Mouse (Mus musculus) cerebellum, adult (tissue): ENCODE results near the gene Hacd1.
"Not testable (repeated sequence)": the region's sequence is repeated elsewhere in the genome, so short reads cannot be mapped to it uniquely, and the experiment has no call there.

ENCODE experiments used
- ATAC-seq: cut with Nextera tagmentation; 2 replicates; pipeline ENCODE4 v1.9.2; 2017; ENCODE audit warnings: mild to moderate bottlenecking, moderate library complexity, mixed read lengths; ENCODE audit not compliant: insufficient number of reproducible peaks, low FRiP score, low TSS enrichment

Gene Hacd1

DNA sequence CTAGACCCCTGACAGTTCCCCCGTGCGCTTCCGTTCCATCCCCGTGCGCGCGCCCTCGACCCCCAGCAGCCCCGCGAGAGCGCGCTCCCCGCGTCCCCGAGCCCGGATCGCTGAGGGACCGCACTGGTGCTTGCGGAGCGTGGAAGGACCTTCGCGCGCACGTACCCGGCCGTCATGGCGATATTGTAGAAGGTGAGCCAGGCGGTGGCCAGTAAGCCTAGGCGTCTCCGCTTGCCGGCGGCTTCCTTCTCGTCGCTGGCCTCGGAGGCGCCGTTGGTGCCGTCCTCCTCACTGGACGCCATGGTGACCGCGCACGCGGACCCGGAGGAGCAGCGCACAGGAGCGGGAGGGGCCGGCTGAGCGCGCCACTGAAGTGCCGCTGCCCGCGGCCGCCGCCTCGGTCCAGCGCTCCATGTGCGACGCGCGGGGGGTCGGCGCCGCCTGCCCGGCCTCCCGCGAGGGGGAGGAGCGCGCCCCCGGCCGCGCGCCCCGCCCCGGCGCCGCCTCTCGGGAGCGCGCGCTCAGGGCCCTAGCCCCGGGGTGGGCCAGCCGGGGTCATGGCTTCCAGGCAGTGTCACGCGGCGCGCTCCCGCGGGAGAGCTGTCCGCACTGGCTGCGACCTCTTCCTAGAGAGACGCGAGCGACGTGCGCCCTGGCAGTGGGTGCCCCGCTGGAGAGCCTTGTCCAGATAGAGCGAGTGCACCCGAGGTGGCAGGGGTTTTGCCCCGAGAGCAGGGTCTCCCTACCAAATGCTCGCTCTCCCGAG lies at the start of gene Hacd1:
Gene Hacd1 (minus strand): TSS at position 570 of the 766 bp plus-strand sequence.
- peak; percentile 85 for ATAC-seq

DNA sequence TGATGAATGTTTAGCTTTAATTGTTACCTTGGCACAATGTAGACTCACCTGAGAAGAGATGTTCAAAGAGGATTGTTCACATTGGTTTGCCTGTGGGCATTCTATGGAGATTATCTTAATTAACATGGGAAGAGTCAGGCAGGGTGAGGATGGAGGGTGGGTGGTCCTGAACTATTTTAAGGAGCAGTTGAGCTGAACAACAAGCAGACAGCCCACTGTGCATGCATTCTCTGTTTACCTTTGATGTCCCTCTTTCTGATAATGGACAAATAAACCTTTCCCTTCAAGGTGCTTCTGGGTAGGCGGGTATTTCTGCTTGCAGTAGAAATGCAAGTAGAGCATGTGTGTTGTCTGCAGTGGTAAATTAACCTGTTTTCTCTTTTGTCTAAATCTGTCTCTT lies 48.0 kb upstream of the Hacd1 start:
- ATAC-seq: no peak

DNA sequence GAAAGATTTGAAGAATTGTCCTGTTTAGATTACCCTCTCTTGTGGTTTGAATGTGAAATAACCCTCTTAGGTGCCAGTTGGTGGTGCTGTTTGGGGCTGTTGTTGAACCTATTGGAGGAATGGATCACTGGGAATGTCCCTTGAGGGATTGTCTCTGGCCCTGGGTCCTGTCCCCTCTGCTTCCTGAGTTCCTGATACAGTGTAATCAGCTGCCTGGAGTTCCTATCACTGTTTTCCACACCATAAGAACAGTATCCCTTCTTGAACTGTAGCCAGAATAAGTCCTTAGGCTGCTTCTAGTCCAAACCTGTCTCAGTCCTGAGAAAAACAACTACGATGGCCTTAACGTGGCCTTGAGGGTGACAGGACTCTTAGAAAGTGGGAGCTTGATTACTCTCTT lies 46.7 kb upstream of the Hacd1 start:
- ATAC-seq: no peak

DNA sequence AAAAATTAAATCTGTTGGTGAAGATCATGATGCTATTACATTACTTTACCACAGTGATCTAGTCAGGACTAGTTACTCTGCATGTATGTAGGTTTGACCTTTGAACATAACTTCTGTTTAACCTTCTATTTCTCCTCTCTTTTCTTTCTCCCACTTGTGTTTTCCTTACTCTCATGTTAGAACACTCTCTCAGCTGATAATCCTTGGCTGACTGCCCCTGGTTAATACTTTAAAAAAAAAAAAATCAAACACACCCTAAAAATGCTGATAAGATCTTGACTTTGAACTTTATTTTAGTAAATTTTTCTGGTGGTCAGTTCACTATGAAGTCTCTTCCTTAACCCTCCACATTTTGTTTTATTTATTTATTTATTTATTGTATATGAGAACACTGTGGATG lies 44.6 kb upstream of the Hacd1 start:
- no peak for ATAC-seq

DNA sequence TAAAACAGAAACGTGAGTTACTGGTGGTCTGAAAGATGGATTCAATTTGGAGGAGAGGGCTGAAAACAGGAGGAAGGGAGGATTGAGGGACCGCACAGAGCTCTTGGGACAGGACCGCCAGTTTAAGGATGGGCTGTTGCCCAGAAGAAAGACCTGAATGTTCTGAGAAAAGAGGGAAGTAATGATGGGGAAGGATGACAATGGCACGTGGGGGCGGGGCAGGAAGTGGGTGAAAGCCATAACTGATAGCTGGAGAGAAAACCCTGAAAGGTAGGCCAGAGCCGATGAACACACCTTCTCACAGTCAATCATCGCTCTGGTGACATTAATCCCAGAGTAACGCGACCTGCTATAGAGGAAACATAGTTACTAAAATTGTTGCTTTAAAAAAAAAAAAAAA lies 22.6 kb upstream of the Hacd1 start:
- ATAC-seq: not testable (repeated sequence)

DNA sequence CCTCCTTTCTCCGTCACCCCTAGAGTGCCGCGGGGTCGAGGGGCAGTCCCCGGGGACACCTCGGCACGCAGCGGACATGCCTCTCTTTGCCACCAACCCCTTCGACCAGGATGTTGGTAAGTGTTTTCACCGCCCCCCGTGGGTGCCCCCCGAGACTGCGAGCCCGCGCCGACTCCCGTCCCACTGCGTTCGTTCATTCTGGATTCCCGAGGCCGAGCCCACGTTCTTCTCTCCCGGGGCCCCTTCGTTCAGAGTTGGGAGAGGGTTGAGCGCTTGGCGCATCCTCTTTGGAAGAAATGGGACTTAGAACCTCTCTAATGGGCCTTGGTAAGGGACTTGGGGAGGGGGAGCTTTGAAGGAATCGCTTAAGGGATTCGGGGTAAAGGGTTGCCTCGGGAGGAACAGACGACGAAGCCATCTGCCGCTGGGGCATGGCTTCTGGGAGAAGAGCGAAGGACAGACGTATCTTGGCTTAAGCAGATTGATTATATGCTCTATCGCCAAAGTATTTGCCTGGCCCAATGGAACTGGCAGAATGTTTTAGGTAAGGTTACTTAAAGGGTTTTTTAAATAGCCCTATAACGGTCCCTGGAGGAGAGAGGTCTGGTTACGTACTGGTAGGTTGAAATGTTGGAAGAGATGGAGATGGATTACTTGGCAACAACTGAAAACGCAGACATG lies 18.4 kb upstream of the Hacd1 start:
- ATAC-seq: 0 out of 2 replicates have a peak, but pooled peaks have one; percentile 0

- peak; percentile 95 for ATAC-seq
Measured at GRCm38 (mm10) chr2:14073362-14074220, 17.7 kb upstream of the Hacd1 start, which contains the start of gene Stam. Gene Stam, plus strand, starts transcription at chr2:14074098.

DNA sequence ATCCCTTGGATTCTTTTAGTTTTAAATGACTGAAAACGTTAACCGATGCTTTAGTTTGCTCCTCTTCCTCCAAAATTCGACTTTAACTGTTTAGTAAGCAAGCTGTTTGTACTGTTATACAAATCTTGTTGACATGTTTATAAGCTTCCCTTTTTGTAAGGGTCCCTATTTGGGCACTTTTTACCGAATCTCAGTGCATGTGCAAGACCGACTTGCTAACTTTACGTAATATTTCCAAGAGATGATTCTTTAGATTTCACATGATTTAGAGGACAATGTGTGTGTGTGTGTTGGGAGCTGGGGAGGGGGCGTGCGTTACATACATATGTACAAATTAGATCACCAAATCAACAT lies 17.1 kb upstream of the Hacd1 start:
- ATAC-seq: 0 out of 2 replicates have a peak, but pooled peaks have one; percentile 2

DNA sequence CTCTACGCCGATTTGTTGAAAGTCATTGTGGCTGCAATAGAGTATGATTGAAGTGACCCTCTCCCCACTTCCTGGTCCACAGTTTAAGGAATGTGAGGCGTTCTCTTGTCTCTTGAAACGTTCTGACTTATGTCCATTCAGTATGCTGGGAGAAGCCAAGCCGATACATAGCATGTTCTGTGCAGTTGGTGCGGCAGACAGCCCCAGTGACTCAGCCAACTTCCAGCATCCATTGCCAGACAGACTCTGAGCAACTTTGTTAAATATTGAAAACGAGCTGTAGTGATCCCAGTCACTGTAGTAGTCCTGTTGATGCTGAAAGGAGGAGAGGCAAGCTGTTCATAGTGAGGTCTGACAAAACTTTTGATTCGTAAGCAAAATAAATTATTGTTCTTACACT lies 14.5 kb upstream of the Hacd1 start:
- no peak for ATAC-seq

DNA sequence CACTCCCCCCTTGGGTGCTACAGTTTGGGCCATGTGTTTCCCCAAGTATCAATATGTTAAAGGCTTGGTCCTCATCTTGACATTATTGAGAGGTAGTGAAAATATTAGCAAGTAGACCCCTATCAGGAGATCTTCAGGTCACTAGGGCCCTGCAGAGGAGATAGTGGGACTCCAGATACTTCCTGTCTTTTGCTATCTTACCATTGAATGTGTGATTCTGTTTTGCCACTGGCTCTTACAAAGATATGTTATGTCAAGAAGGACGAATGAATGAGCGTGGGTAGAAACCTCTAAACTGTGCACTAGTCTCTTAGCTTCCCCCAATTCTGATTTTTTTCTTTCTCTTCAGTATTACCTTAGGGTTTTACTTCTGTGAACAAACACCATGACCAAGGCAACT lies 13.1 kb upstream of the Hacd1 start:
- ATAC-seq: no peak

- no peak for ATAC-seq
Measured at GRCm38 (mm10) chr2:14065704-14066650, 10.0 kb upstream of the Hacd1 start.

- ATAC-seq: peak; percentile 59
Measured at GRCm38 (mm10) chr2:14055168-14055565, 768 bp downstream of the Hacd1 start.

DNA sequence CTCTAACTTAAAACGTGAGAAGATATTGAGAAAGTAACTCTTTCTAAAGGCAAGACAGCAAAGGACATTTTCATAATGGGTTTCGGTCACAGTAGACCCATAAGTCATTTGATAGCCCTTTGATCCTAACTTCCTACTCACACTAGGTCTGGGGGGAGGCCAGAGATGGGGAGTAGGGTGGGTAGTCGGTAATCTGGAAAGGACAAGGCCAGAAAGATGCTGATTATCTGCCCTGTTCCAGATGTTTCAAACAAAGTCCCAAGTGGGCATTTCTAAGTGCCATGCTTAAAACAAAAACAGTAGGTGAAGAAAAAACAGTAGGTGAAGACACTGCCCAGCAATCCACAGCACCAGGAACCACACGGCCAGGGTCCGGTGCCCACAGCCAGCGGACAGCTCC lies 1.2 kb downstream of the Hacd1 start:
- peak; percentile 13 for ATAC-seq

DNA sequence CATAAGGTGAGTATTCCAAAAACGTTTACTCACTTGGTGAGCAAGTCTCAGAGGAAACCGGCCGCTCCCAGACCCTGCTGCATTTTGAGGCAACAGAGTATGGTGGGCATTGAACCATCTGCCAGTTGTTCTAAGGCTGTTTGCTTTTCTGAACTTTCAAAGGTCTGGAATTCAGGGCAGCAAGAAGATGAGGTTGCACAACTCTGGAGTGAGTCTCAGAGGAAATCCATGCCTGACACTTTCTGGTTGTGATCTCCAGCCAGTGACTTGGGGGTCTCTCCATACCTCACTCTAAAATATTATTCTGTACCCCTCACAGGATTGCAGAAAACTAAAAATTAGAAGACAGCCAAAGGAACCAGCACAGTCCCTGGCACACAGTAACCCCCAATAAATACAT lies 1.8 kb downstream of the Hacd1 start:
- ATAC-seq: no peak

DNA sequence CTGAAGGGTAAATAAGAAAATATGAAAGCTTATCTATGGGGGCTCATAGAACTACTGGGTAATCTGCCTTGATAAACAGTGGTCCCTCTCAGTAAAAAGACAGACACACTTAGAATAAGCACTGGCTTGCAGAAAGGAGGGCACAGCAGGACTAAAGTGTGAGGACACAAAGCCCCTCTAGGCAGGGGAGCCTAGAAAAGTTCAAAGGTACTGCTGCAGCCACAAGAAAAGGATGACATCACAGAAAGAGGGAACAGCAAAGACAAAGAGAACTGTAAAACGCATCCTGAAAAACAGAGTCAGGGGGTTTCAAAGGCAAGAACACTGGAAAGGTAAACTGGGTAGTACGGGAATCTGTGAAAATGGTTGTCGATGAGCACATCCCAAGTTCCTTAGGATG lies 2.3 kb downstream of the Hacd1 start:
- ATAC-seq: no peak

DNA sequence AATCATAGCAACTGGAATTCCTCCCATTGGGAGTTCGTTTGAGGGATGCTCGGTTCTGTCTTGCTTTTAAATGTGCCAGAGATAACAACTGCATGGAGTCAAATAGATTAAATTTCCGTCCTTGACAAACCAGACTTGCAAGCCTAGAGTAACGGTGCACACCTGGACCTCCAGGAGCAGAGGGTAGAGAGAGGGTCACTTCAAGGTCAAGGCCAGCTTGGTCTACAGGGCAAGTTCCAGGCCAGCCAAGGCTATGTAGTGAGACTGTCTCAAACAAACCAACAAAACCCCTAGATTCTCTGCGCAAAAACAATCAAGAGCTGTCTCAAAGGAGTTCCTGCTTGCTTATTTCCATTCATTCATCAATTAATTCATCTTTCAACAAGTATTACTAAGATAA lies 7.1 kb downstream of the Hacd1 start:
- no peak for ATAC-seq

DNA sequence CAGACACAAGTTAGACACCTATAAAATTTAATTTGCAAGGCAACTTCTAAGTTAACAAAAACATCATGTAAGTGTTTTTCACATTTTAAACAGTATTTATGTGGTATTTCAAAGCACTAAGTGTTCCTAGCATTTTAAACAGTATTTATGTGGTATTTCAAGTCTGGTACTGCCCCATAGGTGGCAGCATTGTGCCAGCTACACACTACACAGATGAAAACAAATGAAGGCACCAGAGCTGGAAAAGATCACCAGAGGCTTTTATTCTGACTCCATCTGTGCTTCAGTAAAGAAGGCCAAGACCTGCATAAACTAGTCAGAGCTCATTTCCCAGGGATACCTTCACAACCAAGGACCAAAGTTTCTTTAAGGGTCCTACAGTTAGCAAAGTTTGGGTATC lies 7.6 kb downstream of the Hacd1 start:
- peak; percentile 95 for ATAC-seq

DNA sequence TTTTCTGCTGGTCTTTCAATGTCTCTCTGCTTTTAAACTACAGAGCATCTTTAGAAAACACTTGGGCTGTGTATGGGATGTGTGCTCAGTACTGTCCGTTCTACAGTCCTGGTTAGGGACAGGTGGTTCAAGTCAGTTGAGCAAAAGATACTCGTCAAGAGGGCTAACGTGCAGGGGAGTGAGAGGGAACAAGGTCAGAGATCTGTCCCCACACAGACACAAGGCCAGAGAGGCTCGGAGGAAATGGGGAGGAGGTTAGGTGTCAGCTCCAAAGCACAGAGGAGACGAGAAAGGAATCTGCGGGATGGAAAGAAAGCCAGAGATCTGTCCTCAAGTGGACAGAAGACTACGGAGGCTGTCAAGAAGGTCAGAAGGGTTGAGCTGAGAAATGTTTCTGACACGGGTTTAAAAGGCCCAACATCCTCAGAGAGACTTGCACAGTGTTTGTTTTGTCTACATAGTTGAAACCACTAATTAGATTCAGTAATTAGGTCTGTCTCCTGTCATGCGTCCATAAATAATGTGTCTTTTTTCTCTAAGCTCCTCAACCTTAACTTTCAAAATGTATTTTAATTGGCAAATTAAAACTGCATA lies 12.3 kb downstream of the Hacd1 start:
- no peak for ATAC-seq

DNA sequence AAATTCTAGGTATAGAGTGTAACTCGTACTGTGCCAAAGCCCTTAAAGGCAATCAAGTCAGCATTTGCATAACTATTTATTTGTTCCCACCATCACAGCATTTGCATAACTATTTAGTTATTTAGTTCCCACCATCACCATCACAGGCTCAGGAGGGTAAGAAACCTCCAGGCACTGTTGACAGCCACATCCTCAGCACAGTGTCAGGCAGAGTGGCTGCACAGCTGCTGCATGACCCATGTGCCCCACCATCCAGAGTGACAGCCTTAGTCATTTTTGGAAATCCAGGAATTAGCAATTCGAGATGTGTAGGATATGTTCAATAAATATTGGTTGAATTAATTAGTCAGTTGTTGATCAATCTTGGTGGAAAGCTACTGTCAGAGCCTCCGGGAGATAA lies 12.9 kb downstream of the Hacd1 start:
- ATAC-seq: no peak

GRCm38 (mm10) chr2:14041249-14041648 lies 14.7 kb downstream of the Hacd1 start:
- no peak for ATAC-seq
